In the genomic region with DNA sequence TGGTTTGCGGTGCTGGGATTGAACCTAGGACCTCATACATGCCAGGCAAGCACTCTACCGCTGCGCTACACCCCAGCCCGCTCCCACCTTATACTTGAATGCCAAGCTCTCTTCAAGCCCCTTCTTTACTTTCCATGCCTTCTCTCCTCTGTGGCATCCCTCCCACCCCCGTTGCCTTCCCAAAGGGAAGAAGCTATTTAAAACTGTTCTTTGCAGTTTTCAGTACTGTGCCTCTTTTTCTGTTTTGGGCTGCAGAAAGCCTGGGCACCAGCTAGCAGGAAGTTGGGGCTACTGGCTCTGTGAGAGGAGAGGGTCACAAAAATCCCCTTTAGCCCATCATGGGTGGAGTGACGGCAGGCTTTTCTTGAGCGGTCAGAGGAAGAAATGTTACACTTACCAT, we compare ENCODE assay signal across 21 mouse cellular contexts.
DNase-seq lines count a peak whose midpoint lies in the region; ATAC-seq lines count a peak whose summit lies in the region.
"Had no signal": no experiment of that assay in that cellular context is flagged by ENCODE, and none has a peak within 500 bp of the region (broad histone marks: within the 10 kb centered on the region; RNA-seq: fewer than 3 reads in every experiment).

No protein-coding gene starts in this region.

- no peak overlapping the region for H3K4me3 ChIP-seq in heart, embryonic 10.5 days
- no peak overlapping the region for H3K4me3 ChIP-seq in heart, embryonic 15.5 days
- H3K4me3 ChIP-seq: embryonic facial prominence, embryonic 15.5 days; erythroblast, embryonic 14.5 days; forebrain, embryonic 10.5 days; gastrocnemius, adult 2 months; hindbrain, embryonic 13.5 days; kidney, embryonic 15.5 days had no signal

- H3K4me2 ChIP-seq in heart, embryonic 15.5 days = no peak overlapping the region
- H3K4me2 ChIP-seq: embryonic facial prominence, embryonic 15.5 days; hindbrain, embryonic 13.5 days; kidney, embryonic 15.5 days had no signal

- H3K27me3 ChIP-seq in heart, embryonic 10.5 days (ENCODE audit: insufficient read depth, poor library complexity, severe bottlenecking) = no peaks in the 10 kb centered on the region
- no peaks in the 10 kb centered on the region for H3K27me3 ChIP-seq in heart, embryonic 15.5 days
- H3K27me3 ChIP-seq: embryonic facial prominence, embryonic 15.5 days; hindbrain, embryonic 13.5 days; kidney, embryonic 15.5 days had no signal

- H3K9me3 ChIP-seq in heart, embryonic 10.5 days = no peaks in the 10 kb centered on the region
- H3K9me3 ChIP-seq in heart, embryonic 15.5 days (replicated peaks) = no peaks in the 10 kb centered on the region
- H3K9me3 ChIP-seq: embryonic facial prominence, embryonic 15.5 days; forebrain, embryonic 10.5 days; hindbrain, embryonic 13.5 days; kidney, embryonic 15.5 days had no signal

- ATAC-seq in heart, embryonic 15.5 days (replicated peaks; ENCODE audit: insufficient number of reproducible peaks, insufficient read depth, low FRiP score, low read depth) = no peak
- ATAC-seq: forebrain, embryonic 14.5 days; intestine, embryonic 16.5 days had no signal

- DNase-seq in heart, embryonic 10.5 days (ENCODE audit: low spot score) = no peak
- DNase-seq in heart, adult 8-10 months (ENCODE audit: low spot score) = no peak
- no peak for DNase-seq in heart, postnatal 10 days
- DNase-seq in right cerebral cortex, adult 18-20 months = peak; percentile 51
- no peak for DNase-seq in right cerebral cortex, postnatal 25 days
- DNase-seq in cerebellum, adult 11 months = no peak
- DNase-seq: cerebellum, adult 8-10 months; cerebellum, postnatal 14 days; embryo, embryonic 11 days; gastrocnemius, adult 2 months; gastrocnemius, postnatal 25 days; kidney, adult 2 months had no signal

- intact Hi-C loops in heart, postnatal 10 days (cut with DNase I) = no loop called here

- WGBS in heart, embryonic 10.5 days = 88% methylated on average over 7 of the region's 7 CpGs
- 89% methylated on average over 7 of the region's 7 CpGs for WGBS in heart, embryonic 15.5 days

- H3K36me3 ChIP-seq in heart, embryonic 10.5 days = no peaks in the 10 kb centered on the region
- H3K36me3 ChIP-seq in heart, embryonic 15.5 days = no peaks in the 10 kb centered on the region
- H3K36me3 ChIP-seq: embryonic facial prominence, embryonic 15.5 days; forebrain, embryonic 10.5 days; hindbrain, embryonic 13.5 days; kidney, embryonic 15.5 days had no signal

- H3K9ac ChIP-seq in heart, embryonic 15.5 days = no peak overlapping the region
- H3K9ac ChIP-seq: embryonic facial prominence, embryonic 15.5 days; hindbrain, embryonic 13.5 days; kidney, embryonic 15.5 days had no signal

- H3K27ac ChIP-seq in heart, embryonic 10.5 days = peak overlapping the region; percentile 32; the same call in 1 of the 2 replicates
- peak overlapping the region; percentile 5; the same call in 1 of the 2 replicates for H3K27ac ChIP-seq in heart, embryonic 15.5 days
- H3K27ac ChIP-seq: embryonic facial prominence, embryonic 15.5 days; forebrain, embryonic 10.5 days; gastrocnemius, adult 2 months; hindbrain, embryonic 13.5 days; hindbrain, postnatal 0 days; kidney, embryonic 15.5 days had no signal

- H3K4me1 ChIP-seq in heart, embryonic 10.5 days = peaks cover 76% of the 10 kb centered on the region
- H3K4me1 ChIP-seq in heart, embryonic 15.5 days (replicated peaks) = peaks cover 77% of the 10 kb centered on the region
